Mouse (Mus musculus) MEL (cell line): ENCODE data around the gene Slco2a1. TPM values are rescaled to one million over a fixed set of nuclear protein-coding genes. Genes with fewer than 3 reads are reported as not detected.

Experiments used
- DNase-seq: peaks from one replicate; pipeline ENCODE4 v3.0.0; 2011; ENCODE audit warnings: low read depth, low spot score
- H3K27ac ChIP-seq: 2 replicates; pipeline ENCODE4 v1.5.1; 2012; ENCODE audit warnings: low read depth, mild to moderate bottlenecking, control low read depth, low read length, moderate library complexity; ENCODE audit not compliant: control insufficient read depth
- H3K27me3 ChIP-seq, 2 experiments: fragments of 150-350 bp in 1 of 2; sonication (generic) in 1 of 2; 2 replicates each; pipeline ENCODE4 v1.6.1; 2012; ENCODE audit warnings: low read length in 2 of 2, mild to moderate bottlenecking in 2 of 2, improper control_type of control experiment in 1 of 2, moderate library complexity in 1 of 2; ENCODE audit not compliant: insufficient read depth in 2 of 2, control insufficient read depth in 1 of 2
- H3K36me3 ChIP-seq, 2 experiments: 2 replicates each; pipeline ENCODE4 v1.6.1; 2012 to 2014; ENCODE audit warnings: low read length in 2 of 2, improper control_type of control experiment in 1 of 2, inconsistent platforms in 1 of 2, mild to moderate bottlenecking in 1 of 2; ENCODE audit not compliant: insufficient read depth in 2 of 2, control insufficient read depth in 1 of 2
- H3K4me1 ChIP-seq, 2 experiments: fragments of 150-350 bp in 1 of 2; sonication (generic) in 1 of 2; 2 replicates each; pipeline ENCODE4 v1.6.1; 2012; ENCODE audit warnings: low read length in 2 of 2, improper control_type of control experiment in 1 of 2, mild to moderate bottlenecking in 1 of 2; ENCODE audit not compliant: insufficient read depth in 2 of 2, control insufficient read depth in 1 of 2
- H3K4me3 ChIP-seq, 2 experiments: fragments of 150-350 bp in 1 of 2; sonication (generic) in 1 of 2; 2 replicates each; pipeline ENCODE4 v1.5.1; 2012; ENCODE audit warnings: low read depth in 2 of 2, low read length in 2 of 2, mild to moderate bottlenecking in 2 of 2, moderate library complexity in 2 of 2, control low read depth in 1 of 2, improper control_type of control experiment in 1 of 2; ENCODE audit not compliant: control insufficient read depth in 1 of 2, insufficient read depth in 1 of 2
- H3K79me2 ChIP-seq: 2 replicates; pipeline ENCODE4 v1.6.1; 2012; ENCODE audit warnings: mild to moderate bottlenecking, low read length, moderate library complexity; ENCODE audit not compliant: control insufficient read depth, poor library complexity, insufficient read depth
- H3K9ac ChIP-seq: 2 replicates; pipeline ENCODE4 v1.6.1; 2012; ENCODE audit warnings: low read depth, mild to moderate bottlenecking, control low read depth, low read length, moderate library complexity; ENCODE audit not compliant: control insufficient read depth, poor library complexity, severe bottlenecking
- H3K9me3 ChIP-seq: fragments of 150-350 bp; sonication (generic); replicated peaks from 2 replicates; pipeline ENCODE4 v1.6.1; 2012; ENCODE audit warnings: mild to moderate bottlenecking, low read length, improper control_type of control experiment, moderate library complexity; ENCODE audit not compliant: insufficient read depth
- CHD1 ChIP-seq: IDR thresholded peaks from 2 replicates; pipeline ENCODE4 v1.6.1; 2012; ENCODE audit warnings: low read depth, mild to moderate bottlenecking, inconsistent platforms, low read length, improper control_type of control experiment
- CHD2 ChIP-seq: IDR thresholded peaks from 2 replicates; pipeline ENCODE4 v1.6.1; 2011; ENCODE audit warnings: low read length, improper control_type of control experiment
- CTCF ChIP-seq, 3 experiments: IDR thresholded peaks in 2 of 3; conservative IDR thresholded peaks in 1 of 3; 2 replicates each; pipeline ENCODE4 v1.5.1; 2011 to 2012; ENCODE audit warnings: low read length in 3 of 3, low read depth in 2 of 3, mild to moderate bottlenecking in 2 of 3, improper control_type of control experiment in 1 of 3, inconsistent platforms in 1 of 3, mixed read lengths in 1 of 3, moderate library complexity in 1 of 3; ENCODE audit not compliant: control insufficient read depth in 1 of 3, insufficient read depth in 1 of 3, poor library complexity in 1 of 3, severe bottlenecking in 1 of 3
- EP300 ChIP-seq, 2 experiments: IDR thresholded peaks; 2 replicates each; pipeline ENCODE4 v1.6.1; 2011; ENCODE audit warnings: improper control_type of control experiment in 2 of 2, low read length in 2 of 2, low read depth in 1 of 2, mild to moderate bottlenecking in 1 of 2
- HCFC1 ChIP-seq: IDR thresholded peaks from 2 replicates; pipeline ENCODE4 v1.6.1; 2012; ENCODE audit warnings: low read depth, mild to moderate bottlenecking, inconsistent platforms, low read length, improper control_type of control experiment, moderate library complexity
- JUND ChIP-seq: IDR thresholded peaks from 2 replicates; pipeline ENCODE4 v1.6.1; 2011; ENCODE audit warnings: low read depth, mild to moderate bottlenecking, improper control_type of control experiment, low read length
- MAFK ChIP-seq: IDR thresholded peaks from 2 replicates; pipeline ENCODE4 v1.6.1; 2011; ENCODE audit warnings: low read depth, mild to moderate bottlenecking, low read length, improper control_type of control experiment, borderline replicate concordance
- MEF2A ChIP-seq: IDR thresholded peaks from 2 replicates; pipeline ENCODE4 v1.6.1; 2014; ENCODE audit warnings: low read depth, mild to moderate bottlenecking, inconsistent platforms, low read length, improper control_type of control experiment; ENCODE audit not compliant: poor library complexity, insufficient replicate concordance, severe bottlenecking; ENCODE audit errors: extremely low read depth
- MXI1 ChIP-seq: IDR thresholded peaks from 2 replicates; pipeline ENCODE4 v1.6.1; 2011; ENCODE audit warnings: mild to moderate bottlenecking, low read depth, low read length, improper control_type of control experiment
- MYB ChIP-seq: IDR thresholded peaks from 2 replicates; pipeline ENCODE4 v1.6.1; 2011; ENCODE audit warnings: mild to moderate bottlenecking, low read depth, low read length, improper control_type of control experiment
- NRF1 ChIP-seq: IDR thresholded peaks from 2 replicates; pipeline ENCODE4 v1.6.1; 2014; ENCODE audit warnings: low read depth, mild to moderate bottlenecking, inconsistent platforms, low read length, improper control_type of control experiment, moderate library complexity; ENCODE audit not compliant: poor library complexity, insufficient read depth, severe bottlenecking
- RCOR1 ChIP-seq: IDR thresholded peaks from 2 replicates; pipeline ENCODE4 v1.6.1; 2012; ENCODE audit warnings: low read depth, mild to moderate bottlenecking, inconsistent platforms, low read length, improper control_type of control experiment
- SIN3A ChIP-seq: IDR thresholded peaks from 2 replicates; pipeline ENCODE4 v1.6.1; 2012; ENCODE audit warnings: low read length, improper control_type of control experiment, inconsistent platforms
- TAL1 ChIP-seq: IDR thresholded peaks from 2 replicates; pipeline ENCODE4 v1.6.1; 2012; ENCODE audit warnings: mild to moderate bottlenecking, inconsistent platforms, low read length, moderate library complexity, mixed read lengths
- TBP ChIP-seq: IDR thresholded peaks from 2 replicates; pipeline ENCODE4 v1.8.0; 2011; ENCODE audit warnings: low read depth, low read length, improper control_type of control experiment
- USF1 ChIP-seq: IDR thresholded peaks from 2 replicates; pipeline ENCODE4 v1.6.1; 2014; ENCODE audit warnings: low read depth, mild to moderate bottlenecking, inconsistent platforms, low read length, improper control_type of control experiment, moderate library complexity
- ZMIZ1 ChIP-seq: IDR thresholded peaks from 2 replicates; pipeline ENCODE4 v1.6.1; 2012; ENCODE audit warnings: low read depth, mild to moderate bottlenecking, inconsistent platforms, low read length, improper control_type of control experiment, moderate library complexity
- polyA plus RNA-seq, 2 experiments: library from polyadenylated mRNA; stranded (reverse) in 1 of 2; unstranded in 1 of 2; fragments of >175 nt in 1 of 2; fragments of >200 nt in 1 of 2; gene quantifications; 2 replicates each; pipeline versions ENCODE4 v1.2.1 to v1.2.4; 2012; ENCODE audit warnings: low replicate concordance in 2 of 2, low read depth in 1 of 2; ENCODE audit not compliant: insufficient read length in 2 of 2, insufficient read depth in 1 of 2, missing spikeins in 1 of 2
- total RNA-seq: library from RNA; depleted of rRNA; stranded (reverse); fragments of 300-350 nt; gene quantifications from 2 replicates; pipeline ENCODE4 v1.2.3, GENCODE M21; 2012

Slco2a1 gene
- total and polyA plus RNA-seq, 3 experiments: 0.01 TPM; not detected in 2

GRCm38 (mm10) chr9:103114901-103115300 lies 126.4 kb downstream of the Slco2a1 start:
- H3K9ac ChIP-seq: no peak overlapping the region
- no peak overlapping the region for H3K4me3 ChIP-seq
- no peaks in the 10 kb centered on the region for H3K9me3 ChIP-seq
- H3K27me3 ChIP-seq: no peaks in the 10 kb centered on the region
- DNase-seq: no peak
- no peaks in the 10 kb centered on the region for H3K4me1 ChIP-seq
- no peaks in the 10 kb centered on the region for H3K36me3 ChIP-seq
- TF ChIP-seq TBP: no peak
- TF ChIP-seq, all 39 proteins: peak for 0
- Histone ChIP-seq H3K79me2 (no peaks in the 10 kb centered on the region), H3K27ac (no peak overlapping the region)

GRCm38 (mm10) chr9:103116941-103117340 lies 128.4 kb downstream of the Slco2a1 start:
- no peak overlapping the region for H3K4me3 ChIP-seq
- H3K4me1 ChIP-seq: no peaks in the 10 kb centered on the region
- H3K27me3 ChIP-seq: no peaks in the 10 kb centered on the region
- no peaks in the 10 kb centered on the region for H3K79me2 ChIP-seq
- no peak for DNase-seq
- no peak overlapping the region for H3K27ac ChIP-seq
- no peak for TF ChIP-seq MAFK
- no peak for TF ChIP-seq RCOR1
- no peak for TF ChIP-seq CHD2
- TF ChIP-seq EP300 (IDR thresholded peaks at IDR 0.05; ENCODE audit: low read depth in 1 of 2, low read length in 2 of 2): no peak
- no peak for TF ChIP-seq ZMIZ1
- no peak for TF ChIP-seq SIN3A
- TF ChIP-seq USF1: no peak
- TF ChIP-seq TAL1: no peak
- TF ChIP-seq MEF2A: no peak
- TF ChIP-seq CTCF (IDR thresholded peaks at IDR 0.05 in 2 of 3, conservative IDR thresholded peaks at IDR 0.05 in 1 of 3; ENCODE audit: control insufficient read depth in 1 of 3, insufficient read depth in 1 of 3, low read depth in 2 of 3, low read length in 3 of 3, poor library complexity in 1 of 3, severe bottlenecking in 1 of 3): no peak
- TF ChIP-seq NRF1: no peak
- no peak for TF ChIP-seq CHD1
- TF ChIP-seq MYB: no peak
- no peak for TF ChIP-seq JUND
- no peak for TF ChIP-seq HCFC1
- TF ChIP-seq MXI1: no peak
- TF ChIP-seq, all 39 proteins: peak for 0
- H3K36me3 ChIP-seq: no peaks in the 10 kb centered on the region
- H3K9me3 ChIP-seq: no peaks in the 10 kb centered on the region
- H3K9ac ChIP-seq: no peak overlapping the region
